Mouse (Mus musculus): ENCODE data around the gene Fat3.
A peak's percentile ranks its signal among the peaks of the same experiment; 100 is the strongest.

The Fat3 gene

DNA sequence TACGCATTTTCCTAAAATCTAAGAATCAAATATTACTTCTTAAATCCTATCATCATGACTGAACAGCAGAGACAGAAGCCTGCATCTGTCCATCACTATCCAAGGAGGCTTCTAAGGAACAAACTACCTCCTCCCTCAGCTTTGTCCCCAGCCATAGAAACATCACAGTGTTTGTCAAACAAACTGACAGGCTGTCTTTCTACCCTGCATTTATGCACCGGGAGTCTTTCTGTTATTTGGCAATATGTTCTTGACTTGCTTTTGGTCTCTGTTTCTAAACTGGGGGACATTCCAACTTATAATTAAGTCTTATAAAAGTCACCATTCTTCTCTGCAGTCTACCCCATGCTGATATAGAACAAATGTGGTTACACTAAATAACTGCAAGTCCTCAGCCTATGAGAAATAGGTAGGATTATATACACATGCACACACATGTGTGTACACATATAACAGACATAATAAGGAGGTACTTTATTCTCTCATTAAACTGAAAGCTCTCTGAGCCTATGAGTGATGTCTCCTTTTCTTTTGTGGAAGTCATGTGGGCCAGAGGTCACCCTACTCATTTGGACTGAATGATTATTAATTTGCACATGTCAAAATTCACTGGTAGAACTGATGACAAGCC, 244.4 kb downstream of the Fat3 start:
- no peak for DNase-seq (ENCODE audit: low read depth, low spot score)

DNA sequence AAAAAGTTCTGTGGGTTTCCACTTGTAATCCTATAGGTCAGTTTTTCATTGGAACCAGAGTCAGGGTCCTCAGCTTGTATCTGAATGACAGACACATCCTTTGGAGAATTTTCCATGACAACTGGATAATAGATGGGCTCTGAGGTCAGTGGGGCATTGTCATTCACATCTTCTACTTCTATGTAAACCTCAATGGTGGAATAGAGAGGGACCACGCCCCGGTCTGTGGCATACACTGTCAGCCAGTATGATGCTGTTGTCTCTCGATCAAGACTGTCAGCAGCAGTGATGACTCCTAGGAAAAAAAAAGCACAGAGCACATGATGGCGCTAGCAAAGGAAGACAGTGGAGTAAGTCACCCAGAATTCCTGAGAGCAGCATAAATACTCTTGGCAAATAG, 254.3 kb downstream of the Fat3 start:
- no peak for DNase-seq (ENCODE audit: low read depth, low spot score)

DNA sequence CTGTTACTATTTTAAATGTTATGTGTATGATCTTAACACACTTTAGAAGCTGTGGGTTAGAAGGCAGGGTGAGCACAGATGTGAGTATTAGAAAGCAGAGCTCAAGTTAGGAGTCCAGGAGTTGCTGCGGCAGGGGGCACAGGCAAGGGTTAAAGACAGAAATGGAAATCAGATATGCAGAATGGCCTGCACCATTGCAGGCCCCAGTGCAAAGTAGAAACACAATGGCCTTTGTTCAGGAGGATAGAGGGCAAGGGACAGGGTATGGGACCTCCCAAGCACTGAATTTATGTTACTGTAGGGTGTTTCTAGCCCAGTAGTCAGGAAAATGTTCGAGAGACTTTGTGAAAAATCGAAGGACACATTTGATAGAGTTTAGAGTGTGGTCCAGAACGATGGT, 269.5 kb downstream of the Fat3 start:
- DNase-seq (ENCODE audit: low read depth, low spot score), result no peak

DNA sequence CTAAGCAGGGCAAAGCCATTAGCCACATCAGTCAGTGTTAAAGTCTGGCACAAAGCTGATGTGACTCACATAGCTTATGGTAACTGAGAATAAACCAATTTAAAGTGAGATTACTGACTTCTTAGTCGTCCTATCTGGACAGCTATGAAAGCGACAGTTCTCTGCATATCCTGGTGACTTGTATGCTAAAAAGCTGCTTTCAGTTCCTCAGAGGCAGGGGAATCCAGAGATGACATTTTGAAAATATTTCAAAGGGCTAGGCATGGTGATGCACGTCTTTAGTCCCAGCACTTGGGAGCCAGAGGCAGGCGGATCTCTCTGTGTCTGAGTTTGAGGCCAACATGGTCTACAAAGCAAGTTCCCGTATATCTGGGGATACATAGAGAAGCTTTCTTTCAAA, 272.2 kb downstream of the Fat3 start:
- no peak for DNase-seq (ENCODE audit: low read depth, low spot score)

DNA sequence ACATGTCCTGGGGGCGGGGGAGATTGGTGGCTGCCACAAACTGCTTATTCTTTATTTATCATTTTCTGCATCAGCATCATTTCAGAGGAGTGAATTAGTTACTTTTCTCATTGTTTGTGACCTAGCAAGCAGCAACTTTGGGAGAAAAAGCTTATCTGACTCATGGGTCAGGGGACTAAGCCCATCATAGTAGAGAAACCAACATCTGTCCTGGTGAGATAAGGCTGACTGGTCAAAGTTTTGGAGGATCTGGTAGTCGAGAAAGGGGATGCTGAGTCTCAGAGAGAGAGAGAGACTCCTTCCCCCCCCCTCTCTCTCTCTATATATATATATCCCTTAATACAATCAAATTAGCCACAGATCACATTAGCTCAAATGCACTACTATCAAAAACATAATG, 273.7 kb downstream of the Fat3 start:
- no peak for DNase-seq (ENCODE audit: low read depth, low spot score)

DNA sequence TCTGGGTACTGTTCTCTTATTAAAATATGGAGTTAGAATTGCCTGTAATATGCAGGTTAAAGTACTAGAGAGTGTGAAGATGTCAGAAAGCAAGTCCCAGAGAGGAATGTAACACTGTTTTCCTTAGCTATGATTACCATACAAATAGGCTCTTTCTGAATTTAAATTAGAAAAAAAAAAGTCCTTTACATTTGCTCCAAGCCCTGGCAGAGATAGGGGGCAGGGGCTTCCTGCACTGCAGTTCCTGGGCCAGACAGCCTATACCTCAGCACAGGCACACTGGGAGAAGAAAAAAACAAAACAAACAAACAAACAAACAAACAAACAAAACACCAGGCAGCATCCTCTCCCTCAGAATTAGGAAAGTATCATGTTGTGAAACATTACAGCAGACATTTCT, 274.5 kb downstream of the Fat3 start:
- DNase-seq (ENCODE audit: low read depth, low spot score), result no peak

DNA sequence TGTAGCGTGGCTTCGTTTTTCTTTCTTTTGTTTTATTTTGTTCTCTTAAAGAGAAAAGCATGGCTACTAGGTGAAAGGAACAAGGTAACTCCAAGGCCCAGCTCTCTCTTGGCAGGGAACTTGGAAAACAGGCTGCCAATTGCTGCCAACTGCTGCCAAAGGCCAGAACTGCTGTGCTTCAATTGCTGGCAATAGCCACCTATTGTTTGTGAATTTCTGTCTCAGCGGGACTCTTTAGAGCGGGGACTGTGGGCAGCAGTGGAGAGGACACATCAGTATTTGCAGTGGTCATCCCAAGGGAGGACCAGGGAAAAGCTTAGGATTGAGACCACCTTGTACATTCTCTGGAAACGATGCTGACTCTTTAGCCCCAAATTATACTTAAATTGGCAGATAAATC, 279.2 kb downstream of the Fat3 start:
- no peak for DNase-seq (ENCODE audit: low read depth, low spot score)

DNA sequence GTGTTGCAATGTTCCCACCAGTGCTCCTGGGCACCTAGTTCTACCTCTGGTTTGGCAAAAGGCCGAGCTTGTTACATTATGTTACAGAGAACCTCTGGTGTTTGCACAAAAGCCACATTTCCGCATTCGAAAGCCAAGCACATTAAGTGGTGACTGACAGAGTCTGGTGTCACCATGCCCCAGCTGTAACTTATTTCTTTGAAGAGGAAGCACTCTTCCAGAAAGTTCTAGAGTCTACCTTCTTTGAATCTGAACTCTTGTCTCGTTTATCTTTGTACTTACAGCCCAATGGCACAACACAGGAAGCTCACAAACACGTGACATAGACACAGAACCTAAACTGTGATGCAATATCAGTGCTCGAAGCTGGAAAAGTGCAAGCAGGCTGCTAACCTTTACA, 284.9 kb downstream of the Fat3 start:
- DNase-seq (ENCODE audit: low read depth, low spot score), result peak; percentile 27

DNA sequence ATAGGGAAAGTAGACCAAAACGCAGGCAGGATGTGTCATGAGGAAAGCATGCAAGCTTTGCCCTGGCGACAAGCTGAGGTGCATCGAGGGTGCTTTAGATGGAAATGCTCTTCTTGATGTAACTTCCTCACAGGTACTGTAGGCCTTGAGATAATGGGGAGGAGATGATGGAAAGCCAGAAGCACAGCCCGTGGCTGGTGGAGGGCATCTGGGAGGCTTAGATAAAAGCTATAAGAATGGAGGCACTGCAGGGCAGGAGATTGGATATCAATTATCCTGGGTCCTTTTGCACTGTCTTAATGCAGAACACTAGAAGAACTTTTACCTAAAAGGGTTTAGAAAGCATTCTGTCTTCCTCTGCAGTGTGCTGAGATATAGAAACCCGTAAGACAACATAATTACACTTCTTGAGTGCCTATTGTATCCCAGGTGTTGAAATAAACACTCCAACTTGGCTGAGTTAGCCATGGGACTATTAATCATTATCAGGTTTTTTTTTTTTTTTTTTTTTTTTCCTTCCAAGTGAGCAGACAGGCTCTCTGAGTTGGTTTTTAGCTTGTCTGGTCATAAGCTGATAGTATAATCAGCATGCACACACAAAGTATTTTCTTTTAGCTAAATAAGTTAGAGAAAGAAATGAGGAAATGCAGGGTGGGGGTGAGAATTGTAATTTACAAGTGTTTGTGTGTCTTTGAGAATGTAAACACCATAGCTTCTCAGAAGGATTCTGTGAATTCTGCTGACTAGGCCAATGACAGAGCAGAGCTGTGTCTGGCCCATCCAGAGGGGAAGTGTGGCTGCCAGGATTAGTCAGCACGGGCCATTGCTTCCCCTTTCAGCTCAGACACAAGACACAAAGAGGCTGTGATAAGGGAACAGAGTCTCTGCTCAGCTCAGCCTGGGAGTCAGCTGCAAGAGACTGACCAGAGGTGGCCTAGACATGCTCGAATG, 286.1 kb downstream of the Fat3 start:
- no peak for DNase-seq (ENCODE audit: low read depth, low spot score)

DNA sequence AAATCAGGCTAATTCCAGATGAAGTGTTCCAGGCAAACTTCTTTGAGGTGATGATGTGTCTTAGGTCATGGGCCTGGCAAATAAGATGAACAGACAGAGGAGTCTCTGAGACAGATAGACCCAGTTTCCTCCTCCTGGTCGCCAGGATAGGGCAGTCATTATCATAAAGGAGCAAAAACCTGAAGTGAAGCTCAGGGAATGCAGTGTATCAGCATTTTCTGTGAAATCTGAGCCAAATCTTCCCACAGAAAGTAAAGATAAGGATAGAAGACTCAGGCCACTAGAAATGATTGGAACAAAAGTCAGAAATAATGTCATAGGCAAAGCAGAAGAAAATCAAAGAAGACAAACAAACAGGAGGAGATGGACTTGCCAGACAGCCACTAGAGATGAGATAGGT, 287.8 kb downstream of the Fat3 start:
- no peak for DNase-seq (ENCODE audit: low read depth, low spot score)

DNA sequence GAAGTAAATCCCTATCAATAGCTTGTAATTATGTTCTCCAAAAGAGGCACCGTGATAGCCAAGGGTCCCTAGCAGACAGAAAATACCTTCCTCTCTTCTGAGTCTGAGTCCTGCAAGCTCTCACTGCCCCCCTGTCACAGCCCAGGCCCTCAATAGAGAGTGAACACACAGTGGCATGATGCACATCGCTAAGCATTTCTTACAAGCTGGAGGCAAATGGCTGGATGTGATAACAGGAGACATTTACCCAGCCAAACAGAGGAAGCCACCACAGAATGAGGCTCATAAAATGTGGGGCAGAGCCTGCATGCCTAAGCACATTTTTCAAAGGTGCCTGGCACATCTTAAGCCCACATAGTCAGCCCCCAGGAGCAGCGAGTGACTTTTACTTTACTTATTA, 288.5 kb downstream of the Fat3 start:
- DNase-seq (ENCODE audit: low read depth, low spot score), result no peak

DNA sequence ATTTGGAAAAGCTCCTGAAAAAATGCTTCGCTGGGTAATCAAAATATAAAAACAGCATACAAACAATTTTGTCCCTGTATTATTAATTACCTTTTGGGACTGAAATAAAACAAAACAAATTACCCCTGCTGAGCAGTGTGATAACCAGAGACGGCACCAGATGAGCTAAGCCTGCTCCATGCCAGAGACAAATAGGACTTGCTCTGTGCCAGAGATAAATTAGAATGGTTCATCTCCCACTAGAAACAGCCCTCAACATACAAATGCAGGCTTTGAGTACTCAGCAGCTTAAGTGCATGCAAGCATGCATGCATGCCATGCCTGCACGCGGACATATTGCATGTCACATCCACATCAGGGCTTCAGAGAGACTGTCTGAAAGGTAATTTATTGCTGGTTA, 288.9 kb downstream of the Fat3 start:
- no peak for DNase-seq (ENCODE audit: low read depth, low spot score)

DNA sequence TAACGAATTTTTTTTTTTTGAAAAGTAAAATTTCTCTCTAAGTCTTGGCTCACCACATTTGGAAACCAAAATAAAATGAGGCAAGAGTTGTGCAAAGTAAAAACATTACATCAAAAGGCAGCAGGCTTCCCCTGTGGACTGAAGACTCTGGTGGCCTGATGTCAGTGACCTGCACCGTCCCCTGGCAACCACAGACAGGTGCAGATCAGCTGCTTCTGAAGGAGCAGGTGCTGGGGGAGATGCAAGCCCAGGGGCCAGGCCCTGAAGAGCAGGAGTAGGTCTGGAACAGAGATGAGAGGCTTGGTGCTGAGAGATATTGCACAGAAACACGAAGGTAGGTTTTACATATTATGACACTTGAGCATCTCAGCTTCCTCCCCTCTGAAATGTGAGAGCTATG, 289.6 kb downstream of the Fat3 start:
- no peak for DNase-seq (ENCODE audit: low read depth, low spot score)

DNA sequence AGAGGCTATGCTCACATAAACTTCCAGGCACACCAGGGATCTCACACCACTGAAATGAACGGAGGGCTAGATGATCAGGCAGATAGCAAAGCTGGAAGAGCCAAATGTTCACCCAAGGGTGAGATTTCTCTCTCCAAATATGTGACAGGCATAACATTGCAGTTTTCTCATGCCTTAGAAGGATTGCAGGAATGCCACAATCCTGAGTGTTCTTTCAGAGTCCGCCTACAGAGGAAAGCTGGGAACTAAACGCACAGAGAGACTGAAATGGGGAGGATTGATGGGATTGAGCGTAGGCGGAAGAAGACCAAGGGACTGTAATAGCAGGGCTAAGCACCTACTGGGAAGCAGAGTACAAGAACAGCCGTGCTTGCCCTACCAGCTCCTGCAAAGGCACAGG, 298.8 kb downstream of the Fat3 start:
- DNase-seq (ENCODE audit: low read depth, low spot score), result no peak

DNA sequence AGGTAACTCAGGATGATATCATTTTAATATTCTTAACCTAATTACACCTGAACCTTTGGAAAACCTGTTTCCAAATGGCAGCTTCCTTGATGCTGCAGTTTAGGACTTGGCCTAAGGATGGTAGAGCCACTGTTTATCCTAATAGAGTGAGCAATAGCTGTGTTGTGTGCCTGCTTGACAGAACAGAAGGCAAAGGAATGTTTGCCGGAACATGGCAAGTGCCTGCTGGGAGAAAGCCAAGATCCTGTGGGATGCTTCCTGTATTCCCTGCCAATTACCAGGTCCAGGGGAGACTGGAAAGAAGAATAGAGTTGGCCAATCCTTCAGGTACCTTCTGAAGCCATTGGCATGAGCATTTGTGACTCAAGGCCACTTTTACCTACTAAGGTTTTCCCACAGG, 300.1 kb downstream of the Fat3 start:
- no peak for DNase-seq (ENCODE audit: low read depth, low spot score)

DNA sequence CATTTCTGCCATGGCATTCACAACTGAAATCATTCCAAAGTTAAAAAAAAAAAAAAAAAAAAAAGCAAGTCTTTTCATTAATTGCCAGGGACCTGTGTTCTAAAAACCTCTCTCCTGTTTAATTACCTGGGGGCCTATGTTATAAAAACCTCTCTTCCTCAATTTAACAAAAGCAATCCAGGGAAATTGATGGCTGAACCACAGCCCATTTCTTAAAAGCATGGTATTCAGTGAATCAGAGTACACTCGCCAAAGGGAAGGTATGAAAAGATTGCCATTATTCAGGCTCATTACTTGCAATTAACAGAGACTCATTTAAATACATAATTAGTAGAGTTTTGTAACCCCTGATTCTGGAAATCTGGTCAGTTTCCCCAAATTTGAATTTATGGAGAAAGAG, 314.6 kb downstream of the Fat3 start:
- no peak for DNase-seq (ENCODE audit: low read depth, low spot score)

DNA sequence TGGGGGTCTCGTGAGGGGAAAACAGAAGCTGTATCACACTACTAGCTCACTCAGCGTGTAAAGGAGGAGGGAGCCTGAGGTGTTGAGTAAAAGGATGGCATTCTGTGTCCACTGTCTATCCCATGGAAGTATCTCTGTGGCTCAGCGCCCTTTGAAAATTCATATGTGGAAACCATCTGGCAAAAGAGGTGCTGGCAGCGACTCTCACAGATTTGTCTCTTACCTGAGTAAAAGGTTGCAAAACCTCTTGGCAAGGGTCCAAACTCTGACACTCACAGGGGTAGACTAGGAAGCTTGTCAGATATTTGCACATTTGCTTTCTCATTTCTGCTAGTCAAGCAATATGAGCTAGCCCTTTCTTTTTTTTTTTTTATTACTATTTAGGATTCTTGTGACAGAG, 331.8 kb downstream of the Fat3 start:
- no peak for DNase-seq (ENCODE audit: low read depth, low spot score)

DNA sequence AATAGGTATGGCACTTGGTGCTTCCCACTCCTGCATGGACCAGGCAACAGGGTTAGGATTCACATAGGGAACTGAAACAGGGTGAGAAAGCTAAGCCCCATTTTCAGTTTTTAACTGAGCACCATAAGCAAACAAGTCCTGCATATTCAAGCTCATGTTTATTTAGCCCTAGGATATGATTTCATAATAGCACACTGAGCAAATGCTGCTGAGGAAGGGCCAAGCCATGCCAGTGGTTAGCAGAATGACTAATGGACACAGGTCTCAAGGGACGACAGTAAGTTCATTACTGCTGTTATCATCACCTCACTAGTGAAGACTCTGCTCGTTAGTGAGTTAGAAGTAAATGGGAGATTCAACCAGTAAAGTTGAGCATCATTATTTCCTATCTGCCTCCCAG, 333.0 kb downstream of the Fat3 start:
- DNase-seq (ENCODE audit: low read depth, low spot score), result no peak

DNA sequence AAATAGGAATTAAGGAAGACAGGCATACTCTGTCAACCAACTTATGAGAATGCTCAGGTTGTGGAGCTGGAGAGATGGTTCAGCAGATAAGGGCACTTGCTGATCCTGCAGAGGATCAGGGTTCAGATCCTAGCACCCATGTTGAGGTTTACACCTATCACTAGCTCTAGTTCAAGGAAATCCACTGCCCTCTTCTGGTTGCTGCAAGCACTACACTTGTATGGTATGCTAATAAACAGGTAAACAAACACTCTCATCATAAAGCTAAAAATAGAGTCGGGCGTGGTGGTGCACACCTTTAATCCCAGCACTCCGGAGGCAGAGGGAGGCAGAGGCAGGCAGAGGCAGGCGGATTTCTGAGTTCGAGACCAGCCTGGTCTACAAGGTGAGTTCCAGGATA, 341.7 kb downstream of the Fat3 start:
- no peak for DNase-seq (ENCODE audit: low read depth, low spot score)

DNA sequence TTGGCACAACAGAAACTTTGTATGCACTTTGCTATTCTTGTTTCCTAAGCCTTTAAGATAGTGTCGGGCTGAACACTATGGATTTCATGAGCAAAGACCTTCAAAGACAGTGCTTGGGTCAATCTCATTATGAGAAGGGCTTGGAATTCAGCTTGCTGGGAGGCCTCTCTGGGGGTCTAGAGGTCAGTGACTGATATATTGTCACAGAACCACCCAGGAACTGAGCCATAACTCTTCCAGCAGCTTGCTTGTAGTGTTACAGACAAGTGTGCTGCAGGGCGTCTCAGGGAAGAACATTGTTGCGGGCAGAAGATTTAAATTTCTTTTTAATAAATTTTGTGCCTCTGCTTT, 347.5 kb downstream of the Fat3 start:
- no peak for DNase-seq (ENCODE audit: low read depth, low spot score)

DNA sequence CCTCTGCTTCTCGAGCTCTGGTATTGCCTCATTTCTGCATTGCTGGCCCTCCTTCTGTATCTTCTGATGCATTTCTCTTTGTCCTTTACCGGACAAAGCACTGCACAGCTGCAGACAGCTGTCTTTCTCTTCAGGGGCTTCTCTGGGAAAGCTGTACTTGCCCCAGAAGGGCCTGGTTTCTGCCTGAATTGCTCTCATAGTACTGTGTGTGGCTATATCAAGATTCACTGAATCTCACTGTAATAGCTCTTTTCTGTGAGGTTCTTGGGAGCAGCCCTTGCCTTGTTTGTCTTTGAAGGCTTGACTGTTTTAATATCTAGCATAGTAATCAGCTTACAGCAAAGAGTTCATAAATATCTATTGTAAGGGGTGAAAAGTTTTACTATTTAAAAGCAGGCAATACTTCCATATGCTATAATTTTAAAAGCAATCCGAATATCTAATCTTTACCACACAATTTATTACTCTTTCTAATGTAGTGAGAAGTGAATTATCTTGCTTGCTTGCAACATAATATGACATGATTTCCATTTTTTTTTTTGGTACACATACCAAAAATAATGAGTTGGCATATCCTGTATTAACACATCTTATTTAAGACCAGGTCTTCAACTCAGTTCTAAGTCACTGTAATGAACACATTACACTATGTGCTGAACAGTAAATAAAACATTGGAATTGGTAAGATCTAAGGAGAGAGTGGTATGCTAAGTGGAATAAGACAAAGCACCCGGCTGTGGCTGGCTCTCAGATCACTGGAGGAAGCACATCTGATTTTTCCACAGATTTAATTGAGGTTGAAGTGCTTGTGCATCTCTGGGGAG, 348.1 kb downstream of the Fat3 start:
- no peak for DNase-seq (ENCODE audit: low read depth, low spot score)

DNA sequence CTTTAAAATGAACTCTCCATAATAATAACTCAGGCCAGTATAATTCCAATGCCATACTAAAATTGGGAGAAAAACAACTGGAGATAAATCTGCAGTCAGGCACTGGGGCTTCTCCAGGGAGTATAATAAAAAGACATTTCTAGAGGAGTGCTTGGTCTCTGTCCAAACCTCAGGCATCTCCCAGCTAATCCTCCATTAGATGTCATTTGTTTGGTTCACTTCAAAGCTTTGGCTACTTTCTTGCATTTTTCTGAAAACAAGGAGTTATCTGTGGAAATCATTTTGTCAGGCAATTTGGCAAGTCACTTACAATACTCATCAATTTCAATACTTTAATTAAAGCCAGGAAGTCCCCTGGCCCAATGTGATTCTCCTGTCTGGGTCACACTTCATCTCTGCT, 351.0 kb downstream of the Fat3 start:
- DNase-seq (ENCODE audit: low read depth, low spot score), result no peak

DNA sequence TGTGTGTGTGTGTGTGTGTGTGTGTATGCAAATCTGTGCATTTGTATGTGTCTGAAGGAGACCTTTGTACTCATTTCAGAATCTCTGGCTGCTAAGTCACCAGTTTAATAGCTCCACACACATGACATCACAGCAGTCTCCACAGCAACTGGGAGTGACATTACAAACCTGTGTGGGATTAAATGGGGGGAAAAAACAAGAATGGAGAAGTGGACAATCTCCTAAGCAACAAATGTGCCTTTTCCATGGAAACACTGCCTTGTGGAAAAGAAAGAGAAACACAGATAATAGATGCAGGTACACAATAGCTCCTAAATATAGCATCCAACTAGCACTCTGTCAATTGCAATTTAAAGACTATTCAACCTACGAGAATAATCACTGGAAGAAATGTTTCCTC, 353.4 kb downstream of the Fat3 start:
- no peak for DNase-seq (ENCODE audit: low read depth, low spot score)
